Mouse (Mus musculus) brain, embryonic 14.5 days (tissue): ENCODE measurements around the gene Pomt2.
A peak's percentile ranks its signal among the peaks of the same experiment; 100 is the strongest.

Experiments used
- CTCF ChIP-seq: fragments of 200-500 bp; IDR thresholded peaks from 2 replicates; pipeline ENCODE4 v1.5.1; 2012; ENCODE audit warnings: inconsistent platforms, mild to moderate bottlenecking, moderate library complexity, borderline replicate concordance; ENCODE audit not compliant: insufficient read depth, insufficient read length; ENCODE audit errors: extremely low read depth
- POLR2A ChIP-seq: fragments of 200-500 bp; IDR thresholded peaks from 2 replicates; pipeline ENCODE4 v1.6.1; 2012; ENCODE audit warnings: mild to moderate bottlenecking, inconsistent platforms, borderline replicate concordance; ENCODE audit not compliant: poor library complexity, insufficient read depth, insufficient read length, severe bottlenecking; ENCODE audit errors: extremely low read depth

DNA sequence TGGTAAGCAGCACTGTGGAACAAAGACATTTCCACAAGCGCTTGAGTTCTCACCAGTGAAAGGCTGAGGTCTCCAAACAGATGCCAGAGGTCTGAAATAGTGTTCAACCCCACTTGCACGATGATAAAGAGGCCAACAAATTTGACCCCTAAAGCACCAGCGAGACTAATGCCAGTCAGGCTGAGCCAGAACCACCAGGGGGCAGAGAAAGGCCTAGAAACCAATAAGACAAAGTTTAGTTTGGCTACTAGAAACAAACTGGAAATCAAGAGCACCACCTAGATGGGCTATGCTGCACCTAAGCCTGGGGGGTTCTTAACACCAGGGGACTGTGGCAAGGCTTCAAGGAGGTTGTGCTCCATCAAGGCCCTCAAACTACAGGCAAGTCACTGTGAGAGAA, 16.1 kb downstream of the Pomt2 start:
- TF ChIP-seq POLR2A (no peak), CTCF (peak; percentile 57; the same call in 1 of the 2 replicates)
